Mouse (Mus musculus) hindbrain, embryonic 12.5 days (tissue): ENCODE results near the gene Kctd6. TPM values are rescaled to one million over a fixed set of nuclear protein-coding genes. Genes with fewer than 3 reads are reported as not detected.
"Not testable (repeated sequence)": the region's sequence is repeated elsewhere in the genome, so short reads cannot be mapped to it uniquely, and the experiment has no call there.

Source experiments
- ATAC-seq: fragments of 200-750 bp; cut with Nextera tagmentation; 2 replicates; pipeline ENCODE4 v1.8.0; 2017; ENCODE audit warnings: moderate TSS enrichment; ENCODE audit not compliant: low FRiP score
- H3K27ac ChIP-seq: fragments of 300-500 bp; sonication (generic); 2 replicates; pipeline ENCODE4 v1.5.1; 2016; ENCODE audit warnings: mild to moderate bottlenecking
- H3K27me3 ChIP-seq: fragments of 300-500 bp; sonication (generic); 2 replicates; pipeline ENCODE4 v1.6.1; 2016; ENCODE audit warnings: mild to moderate bottlenecking
- H3K36me3 ChIP-seq: fragments of 300-500 bp; sonication (generic); 2 replicates; pipeline ENCODE4 v1.6.1; 2016; ENCODE audit warnings: mild to moderate bottlenecking
- H3K4me1 ChIP-seq: fragments of 300-500 bp; sonication (generic); 2 replicates; pipeline ENCODE4 v1.6.1; 2016
- H3K4me2 ChIP-seq: fragments of 300-500 bp; sonication (generic); replicated peaks from 2 replicates; pipeline ENCODE4 v1.6.1; 2016; ENCODE audit warnings: mild to moderate bottlenecking
- H3K4me3 ChIP-seq: fragments of 300-500 bp; sonication (generic); 2 replicates; pipeline ENCODE4 v1.5.1; 2016; ENCODE audit warnings: mild to moderate bottlenecking
- H3K9ac ChIP-seq: fragments of 300-500 bp; sonication (generic); 2 replicates; pipeline ENCODE4 v1.6.1; 2016; ENCODE audit warnings: mild to moderate bottlenecking, moderate library complexity
- H3K9me3 ChIP-seq: fragments of 300-500 bp; sonication (generic); replicated peaks from 2 replicates; pipeline ENCODE4 v1.6.1; 2016; ENCODE audit warnings: mild to moderate bottlenecking
- WGBS: fragments of 180-500 bp; shearing (Covaris S2); methylation state at CpG from one replicate; pipeline ENCODE4 v1.1.7; 2016; 5-methylcytosine and 5-hydroxymethylcytosine counted together
- polyA plus RNA-seq: library from polyadenylated mRNA; unstranded; fragments of >200 nt; fragmentation: Nextera tagmentation; extraction: Ambion mirVana; gene quantifications from 2 replicates; pipeline ENCODE4 v1.2.1, GENCODE M21; 2016

Kctd6 gene
- polyA plus RNA-seq, 1 experiment from 2014 or later: 16.0 TPM

DNA sequence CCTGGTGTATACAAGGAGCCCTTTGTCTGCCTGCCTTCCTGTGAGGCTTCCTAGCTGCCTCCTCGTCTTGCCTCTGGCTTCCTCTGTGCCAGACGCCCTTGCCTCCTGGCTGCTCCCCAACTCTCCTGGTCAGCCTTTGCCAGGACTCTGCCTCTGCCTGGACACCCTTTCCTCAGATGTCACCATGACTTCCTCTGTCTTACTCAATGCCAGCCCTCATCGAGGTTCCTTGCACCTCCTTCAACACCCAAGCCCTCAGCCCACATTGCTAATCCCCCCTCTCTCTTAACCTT lies 44.3 kb downstream of the Kctd6 start:
- no peak overlapping the region for H3K27ac ChIP-seq
- no peak overlapping the region for H3K4me3 ChIP-seq
- H3K4me1 ChIP-seq: 0 out of 2 replicates have a peak, but pooled peaks cover 4% of the 10 kb centered on the region
- no peaks in the 10 kb centered on the region for H3K9me3 ChIP-seq
- WGBS: 49% methylated on average over 3 of the region's 3 CpGs
- no peaks in the 10 kb centered on the region for H3K27me3 ChIP-seq
- no peak overlapping the region for H3K9ac ChIP-seq
- H3K4me2 ChIP-seq: no peak overlapping the region
- ATAC-seq: no peak
- no peaks in the 10 kb centered on the region for H3K36me3 ChIP-seq

DNA sequence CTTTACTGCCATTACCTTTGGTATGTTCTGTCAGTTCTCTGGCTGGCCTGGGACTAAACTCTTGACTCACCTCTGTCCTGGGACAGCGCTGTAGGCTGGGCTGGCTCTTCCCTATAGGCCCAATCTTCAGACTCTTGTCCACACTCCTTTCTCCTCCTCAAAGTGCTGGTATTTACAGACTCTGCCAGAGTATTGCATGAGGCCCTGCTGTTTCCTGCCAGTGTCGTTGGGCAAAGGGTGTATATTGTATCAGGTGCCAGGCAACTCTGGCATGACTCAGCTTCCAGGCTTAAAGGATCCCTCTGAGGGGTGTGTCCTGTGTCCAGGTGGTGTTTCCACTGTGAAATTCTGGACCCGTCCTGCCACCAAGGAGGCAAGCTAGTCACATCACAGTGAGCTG lies 44.8 kb downstream of the Kctd6 start:
- Histone ChIP-seq H3K4me1 (0 out of 2 replicates have a peak, but pooled peaks cover 4% of the 10 kb centered on the region), H3K4me2 (no peak overlapping the region), H3K36me3 (no peaks in the 10 kb centered on the region), H3K9me3 (no peaks in the 10 kb centered on the region), H3K27ac (no peak overlapping the region), H3K9ac (no peak overlapping the region), H3K4me3 (no peak overlapping the region), H3K27me3 (no peaks in the 10 kb centered on the region)
- 90% methylated on average over 3 of the region's 3 CpGs for WGBS
- ATAC-seq: no peak

DNA sequence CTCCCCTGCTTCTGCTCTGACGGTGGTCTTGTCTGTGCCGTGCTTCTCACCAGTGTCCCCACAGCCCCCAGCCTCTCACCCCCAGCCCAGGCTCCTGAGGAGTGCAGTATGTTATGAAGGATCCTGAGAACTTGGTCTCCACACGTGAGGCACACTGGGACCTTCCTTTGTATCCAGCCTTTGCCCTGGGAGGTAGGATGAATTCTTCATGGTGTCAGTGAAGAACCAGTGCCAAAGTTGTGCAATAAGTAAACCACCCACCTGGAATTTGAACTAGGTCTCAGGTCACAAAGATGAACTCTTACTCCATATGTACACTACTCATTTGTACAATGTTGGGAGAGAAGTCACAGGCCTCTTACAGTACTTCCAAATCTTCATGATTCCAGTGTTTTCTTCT lies 45.2 kb downstream of the Kctd6 start, which contains the start of gene Acox2:
Gene Acox2 (minus strand): TSS at position 188 of the 400 bp plus-strand sequence.
- 68% methylated on average over 3 of the region's 3 CpGs for WGBS
- Histone ChIP-seq H3K4me3 (no peak within 1 kb of the TSS), H3K4me2 (no peak within 1 kb of the TSS), H3K36me3 (no peaks in the 10 kb centered on the region), H3K9ac (no peak within 1 kb of the TSS), H3K9me3 (no peaks in the 10 kb centered on the region), H3K27me3 (no peaks in the 10 kb centered on the region), H3K27ac (no peak within 1 kb of the TSS), H3K4me1 (0 out of 2 replicates have a peak, but pooled peaks cover 4% of the 10 kb centered on the region)
- no peak for ATAC-seq

DNA sequence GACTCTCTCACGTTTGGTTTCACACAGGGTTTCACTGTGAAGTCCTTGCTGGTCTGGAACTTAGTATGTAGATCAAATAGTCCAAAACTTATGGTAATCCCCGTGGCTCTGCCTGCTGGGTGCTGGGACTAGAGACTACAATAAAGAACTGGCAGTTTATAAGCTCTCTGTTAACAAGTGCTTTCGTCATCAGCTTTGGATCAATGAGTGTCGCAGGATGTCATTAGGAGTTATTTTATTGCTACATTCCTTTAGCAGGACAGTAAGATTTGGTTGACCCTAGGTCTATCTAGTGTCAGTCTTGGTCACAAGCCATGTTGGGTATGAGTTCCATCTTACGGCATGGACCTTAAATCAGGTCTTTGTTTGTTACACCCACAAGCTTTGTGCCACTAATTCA lies 46.3 kb downstream of the Kctd6 start:
- H3K4me2 ChIP-seq: no peak overlapping the region
- 0 out of 2 replicates have a peak, but pooled peaks cover 4% of the 10 kb centered on the region for H3K4me1 ChIP-seq
- no peaks in the 10 kb centered on the region for H3K27me3 ChIP-seq
- H3K9ac ChIP-seq: no peak overlapping the region
- no peaks in the 10 kb centered on the region for H3K9me3 ChIP-seq
- H3K36me3 ChIP-seq: no peaks in the 10 kb centered on the region
- H3K4me3 ChIP-seq: no peak overlapping the region
- 80% methylated on average over 5 of the region's 5 CpGs for WGBS
- no peak for ATAC-seq
- no peak overlapping the region for H3K27ac ChIP-seq

DNA sequence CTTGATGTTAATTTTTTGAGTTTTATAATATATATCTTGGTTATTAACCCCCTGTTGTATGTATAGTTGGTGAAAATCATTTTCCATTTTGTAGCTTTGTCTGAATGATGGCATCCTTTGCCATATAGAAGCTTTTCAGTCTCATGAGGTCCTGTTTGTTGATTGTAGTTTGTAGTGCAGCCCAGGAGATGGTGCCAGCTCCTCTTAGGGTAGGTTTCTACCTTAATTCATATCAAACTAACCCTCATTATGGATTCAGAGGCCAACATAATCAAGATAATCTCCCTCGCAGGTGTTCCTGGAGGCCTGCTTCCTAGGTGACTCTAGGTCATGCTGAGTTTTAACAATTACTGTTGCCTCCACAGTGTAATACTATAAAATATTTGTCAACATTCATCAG lies 48.3 kb downstream of the Kctd6 start:
- Histone ChIP-seq H3K27me3 (no peaks in the 10 kb centered on the region), H3K4me1 (0 out of 2 replicates have a peak, but pooled peaks cover 4% of the 10 kb centered on the region), H3K27ac (no peak overlapping the region), H3K9me3 (no peaks in the 10 kb centered on the region), H3K4me2 (no peak overlapping the region), H3K9ac (no peak overlapping the region), H3K4me3 (no peak overlapping the region), H3K36me3 (no peaks in the 10 kb centered on the region)
- no peak for ATAC-seq
- 56% methylated on average over 1 of the region's 1 CpGs for WGBS

DNA sequence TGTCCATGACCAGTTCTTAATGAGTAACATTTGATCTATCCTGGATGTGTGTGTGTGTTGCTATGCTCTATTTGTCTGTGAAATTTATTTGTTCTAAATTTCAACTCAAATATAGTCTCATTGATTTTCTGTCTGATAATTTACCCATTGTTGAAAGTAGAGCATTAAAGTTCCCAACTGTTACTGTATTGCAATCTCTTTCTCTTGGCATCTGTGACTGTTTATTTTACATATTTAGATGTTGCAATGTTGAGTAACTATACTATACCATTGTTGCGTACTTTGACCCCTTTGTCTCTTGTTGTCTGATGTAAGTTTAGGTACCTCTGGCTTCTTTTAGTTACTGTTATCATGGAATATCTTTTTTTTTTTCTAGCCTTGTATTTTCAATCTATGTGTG lies 50.4 kb downstream of the Kctd6 start:
- no peak overlapping the region for H3K4me3 ChIP-seq
- no peaks in the 10 kb centered on the region for H3K36me3 ChIP-seq
- 98% methylated on average over 1 of the region's 1 CpGs for WGBS
- H3K9ac ChIP-seq: no peak overlapping the region
- ATAC-seq: no peak
- no peak overlapping the region for H3K27ac ChIP-seq
- H3K9me3 ChIP-seq: no peaks in the 10 kb centered on the region
- no peaks in the 10 kb centered on the region for H3K4me1 ChIP-seq
- H3K4me2 ChIP-seq: no peak overlapping the region
- no peaks in the 10 kb centered on the region for H3K27me3 ChIP-seq

DNA sequence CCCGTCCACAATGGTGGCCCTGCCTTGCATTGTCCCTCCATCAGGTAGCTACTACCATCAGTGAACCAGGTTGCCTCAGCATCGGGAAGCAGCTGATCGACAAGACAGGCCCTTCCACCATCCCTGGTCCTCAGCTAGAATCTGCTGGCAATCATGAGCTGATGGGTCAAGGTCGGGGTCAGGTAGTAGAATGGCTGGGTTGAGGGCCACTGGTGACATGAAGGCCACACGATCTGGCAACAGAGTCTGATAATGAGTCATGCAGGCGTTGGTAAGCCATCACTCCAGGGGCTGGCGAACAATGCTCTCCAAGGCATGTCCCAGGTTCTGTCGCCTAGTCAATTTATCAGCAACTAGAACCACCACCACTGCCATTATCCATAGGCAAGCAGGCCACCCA lies 57.3 kb downstream of the Kctd6 start:
- H3K4me3 ChIP-seq, ATAC-seq, H3K36me3 ChIP-seq, H3K9ac ChIP-seq, H3K4me2 ChIP-seq, H3K4me1 ChIP-seq, H3K27me3 ChIP-seq, H3K27ac ChIP-seq, H3K9me3 ChIP-seq: not testable (repeated sequence)
- 88% methylated on average over 8 of the region's 8 CpGs for WGBS

Other genes starting within 250 kb of the Kctd6 start
- 0.08 TPM in 1 of 2 replicates, not detected in the other for gene Dnase1l3, start 219.6 kb upstream of the Kctd6 start, polyA plus RNA-seq
- gene Abhd6, start 211.2 kb upstream of the Kctd6 start, polyA plus RNA-seq: 19.5 and 19.6 TPM in 2 replicates
- 45.4 and 47.5 TPM in 2 replicates for gene Rpp14, start 133.8 kb upstream of the Kctd6 start, polyA plus RNA-seq
- gene Pxk, start 115.9 kb upstream of the Kctd6 start, polyA plus RNA-seq: 43.0 and 46.7 TPM in 2 replicates
- 198 and 207 TPM in 2 replicates for gene Pdhb, start 41.1 kb upstream of the Kctd6 start, polyA plus RNA-seq
- 0.26 TPM in 1 of 2 replicates, not detected in the other for gene Acox2, start 45.2 kb downstream of the Kctd6 start, polyA plus RNA-seq
- gene Fam107a, start 103.9 kb downstream of the Kctd6 start, polyA plus RNA-seq: 2.5 and 4.5 TPM in 2 replicates
- not detected in 2 replicates for gene Oit1, start 164.6 kb downstream of the Kctd6 start, polyA plus RNA-seq